In genomic region chr10:123052021-123052420, GRCm38 (mm10) we compare ENCODE assay signal across 16 mouse cellular contexts. TPM values are rescaled to one million over a fixed set of nuclear protein-coding genes. Genes with fewer than 3 reads are reported as not detected.
A peak's percentile ranks its signal among the peaks of the same experiment; 100 is the strongest.
DNase-seq lines count a peak whose midpoint lies in the region; ATAC-seq lines count a peak whose summit lies in the region.
"Had no signal": no experiment of that assay in that cellular context is flagged by ENCODE, and none has a peak within 500 bp of the region (broad histone marks: within the 10 kb centered on the region; RNA-seq: fewer than 3 reads in every experiment).

No protein-coding gene starts in this region.

- H3K27ac ChIP-seq in heart, embryonic 14.5 days (replicated peaks in 1 of 2; ENCODE audit: control insufficient read depth in 1 of 2, insufficient read depth in 1 of 2, low read depth in 2 of 2, low read length in 2 of 2), result peak overlapping the region in 1 of 2 experiments; percentile 4; a peak in 1 of 4 replicates
- H3K27ac ChIP-seq in kidney, embryonic 14.5 days (ENCODE audit: low read depth, low read length), result no peak overlapping the region
- H3K27ac ChIP-seq: embryonic facial prominence, embryonic 12.5 days; hindbrain, embryonic 15.5 days; kidney, postnatal 0 days; limb, embryonic 13.5 days; neural tube, embryonic 12.5 days had no signal

- no peaks in the 10 kb centered on the region for H3K27me3 ChIP-seq in heart, embryonic 14.5 days (ENCODE audit: control insufficient read depth, insufficient read depth, low read length)
- no peaks in the 10 kb centered on the region for H3K27me3 ChIP-seq in kidney, embryonic 14.5 days (ENCODE audit: control insufficient read depth, insufficient read depth, low read length)
- H3K27me3 ChIP-seq: embryonic facial prominence, embryonic 12.5 days; hindbrain, embryonic 15.5 days; limb, embryonic 13.5 days; neural tube, embryonic 12.5 days had no signal

- DNase-seq in heart, postnatal 36 days, result no peak
- peak; percentile 18 to 25 for DNase-seq in kidney, adult 8-10 months
- peak; percentile 52 for DNase-seq in MN1 (ENCODE audit: low spot score)
- peak; percentile 49 to 64 for DNase-seq in kidney, postnatal 25 days
- DNase-seq in gastrocnemius, postnatal 14 days, result no peak
- DNase-seq: adrenal gland, postnatal 14 days; B cell, adult 2 months; cerebellum, adult 18-20 months had no signal

- ATAC-seq in heart, embryonic 14.5 days (ENCODE audit: insufficient number of reproducible peaks, insufficient read depth, low FRiP score, low read depth), result no peak
- ATAC-seq in kidney, embryonic 14.5 days (ENCODE audit: low FRiP score, low TSS enrichment), result no peak
- ATAC-seq: forebrain, embryonic 16.5 days had no signal

- peak overlapping the region; percentile 25; the same call in 1 of the 2 replicates for H3K4me2 ChIP-seq in heart, embryonic 14.5 days (ENCODE audit: low read length)
- H3K4me2 ChIP-seq in kidney, embryonic 14.5 days (replicated peaks; ENCODE audit: low read depth, low read length), result no peak overlapping the region
- H3K4me2 ChIP-seq: embryonic facial prominence, embryonic 12.5 days; hindbrain, embryonic 15.5 days; limb, embryonic 13.5 days; neural tube, embryonic 12.5 days had no signal

- H3K9me3 ChIP-seq in heart, embryonic 14.5 days (ENCODE audit: control insufficient read depth, low read length), result no peaks in the 10 kb centered on the region
- no peaks in the 10 kb centered on the region for H3K9me3 ChIP-seq in kidney, embryonic 14.5 days (ENCODE audit: control insufficient read depth, low read length)
- H3K9me3 ChIP-seq: embryonic facial prominence, embryonic 12.5 days; hindbrain, embryonic 15.5 days; limb, embryonic 13.5 days; neural tube, embryonic 12.5 days had no signal

- H3K9ac ChIP-seq in heart, embryonic 14.5 days (ENCODE audit: low read length), result no peak overlapping the region
- no peak overlapping the region for H3K9ac ChIP-seq in kidney, embryonic 14.5 days (ENCODE audit: low read depth, low read length)
- H3K9ac ChIP-seq: embryonic facial prominence, embryonic 12.5 days; hindbrain, embryonic 15.5 days; limb, embryonic 13.5 days; neural tube, embryonic 12.5 days had no signal

- 33% methylated on average over 7 of the region's 7 CpGs for WGBS in heart, embryonic 14.5 days
- WGBS in kidney, embryonic 14.5 days, result 66% methylated on average over 7 of the region's 7 CpGs

- H3K36me3 ChIP-seq in heart, embryonic 14.5 days (ENCODE audit: control insufficient read depth, insufficient read depth, low read length), result peaks cover 34% of the 10 kb centered on the region
- peaks cover 6% of the 10 kb centered on the region; the same call in 1 of the 2 replicates for H3K36me3 ChIP-seq in kidney, embryonic 14.5 days (ENCODE audit: control insufficient read depth, insufficient read depth, low read length)

- H3K4me3 ChIP-seq in heart, embryonic 14.5 days (ENCODE audit: control insufficient read depth in 1 of 2, insufficient read depth in 1 of 2, low read depth in 1 of 2, low read length in 2 of 2), result no peak overlapping the region
- no peak overlapping the region for H3K4me3 ChIP-seq in kidney, embryonic 14.5 days (ENCODE audit: low read length)
- H3K4me3 ChIP-seq: embryonic facial prominence, embryonic 12.5 days; hindbrain, embryonic 15.5 days; limb, embryonic 13.5 days; neural tube, embryonic 12.5 days had no signal

- intact Hi-C loops in heart, postnatal 36 days (cut with DNase I), result loop anchor here (5.0 kb wide), 1 partner anchor 35 kb away; no protein-coding TSS in a partner anchor
- intact Hi-C loops in gastrocnemius, postnatal 14 days (cut with DNase I; ENCODE audit: low total_unique reads), result no loop called here

- peaks cover 11 to 36% of the 10 kb centered on the region in 2 experiments for H3K4me1 ChIP-seq in heart, embryonic 14.5 days (ENCODE audit: control insufficient read depth in 2 of 2, insufficient read depth in 2 of 2, low read length in 2 of 2)
- 0 out of 2 replicates have a peak, but pooled peaks cover 5% of the 10 kb centered on the region for H3K4me1 ChIP-seq in kidney, embryonic 14.5 days (ENCODE audit: control insufficient read depth, insufficient read depth, low read length)
- H3K4me1 ChIP-seq: embryonic facial prominence, embryonic 12.5 days; limb, embryonic 13.5 days; neural tube, embryonic 12.5 days had no signal

RNA-seq across cellular contexts. Expression of gene Mon2, which starts 24.3 kb away (rescaled TPM):
- polyA plus RNA-seq in heart, embryonic 14.5 days (2014; fragmentation: Nextera tagmentation; extraction: Ambion mirVana), result 31.5 and 32.3 TPM in 2 replicates
- total RNA-seq in heart, postnatal 36 days (2021), result 10 to 100 TPM; 43.0 to 43.9 TPM
- 28.6 and 40.8 TPM in 2 replicates for polyA plus RNA-seq in kidney, embryonic 14.5 days (2014; fragmentation: Nextera tagmentation; extraction: Ambion mirVana)
- 10 to 100 TPM; 35.8 to 42.6 TPM for total RNA-seq in gastrocnemius, postnatal 14 days (2021)

Comparison
In these comparisons a context has a peak if more than half of its experiments do, and no peak if none do; other contexts are left out.
1. DNase-seq: peak in kidney, adult 8-10 months (2 of 2), MN1 (single experiment) and kidney, postnatal 25 days (2 of 2); none in heart, postnatal 36 days (0 of 2) and gastrocnemius, postnatal 14 days (single experiment).